Mouse (Mus musculus) midbrain, embryonic 11.5 days (tissue): Measurements from ENCODE around the gene Emx2. TPM values are rescaled to one million over a fixed set of nuclear protein-coding genes. Genes with fewer than 3 reads are reported as not detected.

ENCODE experiments used
- ATAC-seq: fragments of 200-750 bp; cut with Nextera tagmentation; 2 replicates; pipeline ENCODE4 v1.8.0; 2017; ENCODE audit warnings: moderate TSS enrichment, moderate library complexity; ENCODE audit not compliant: low FRiP score
- DNase-seq: peaks from one replicate; pipeline ENCODE4 v3.0.0; 2015; ENCODE audit warnings: low spot score; ENCODE audit errors: missing footprints
- H3K27ac ChIP-seq: fragments of 300-500 bp; sonication (generic); 2 replicates; pipeline ENCODE4 v1.5.1; 2014; ENCODE audit warnings: low read depth, low read length
- H3K27me3 ChIP-seq: fragments of 300-500 bp; sonication (generic); 2 replicates; pipeline ENCODE4 v1.6.1; 2014; ENCODE audit warnings: mild to moderate bottlenecking, low read length, moderate library complexity, mixed read lengths; ENCODE audit not compliant: control insufficient read depth, insufficient read depth
- H3K36me3 ChIP-seq: fragments of 300-500 bp; sonication (generic); 2 replicates; pipeline ENCODE4 v1.6.1; 2014; ENCODE audit warnings: mild to moderate bottlenecking, low read length, moderate library complexity, mixed read lengths; ENCODE audit not compliant: control insufficient read depth, insufficient read depth
- H3K4me1 ChIP-seq: fragments of 300-500 bp; sonication (generic); 2 replicates; pipeline ENCODE4 v1.6.1; 2014; ENCODE audit warnings: low read length; ENCODE audit not compliant: control insufficient read depth, insufficient read depth
- H3K4me2 ChIP-seq: fragments of 300-500 bp; sonication (generic); 2 replicates; pipeline ENCODE4 v1.6.1; 2014; ENCODE audit warnings: mild to moderate bottlenecking, moderate library complexity
- H3K4me3 ChIP-seq: fragments of 300-500 bp; sonication (generic); 2 replicates; pipeline ENCODE4 v1.5.1; 2014; ENCODE audit warnings: low read depth, low read length
- H3K9ac ChIP-seq: fragments of 300-500 bp; sonication (generic); 2 replicates; pipeline ENCODE4 v1.6.1; 2014; ENCODE audit warnings: low read length
- H3K9me3 ChIP-seq: fragments of 300-500 bp; sonication (generic); 2 replicates; pipeline ENCODE4 v1.6.1; 2016; ENCODE audit warnings: low read length; ENCODE audit not compliant: control insufficient read depth
- WGBS: fragments of 180-500 bp; shearing (Covaris S2); extraction: QIAGEN DNeasy Blood & Tissue Kit; methylation state at CpG from one replicate; pipeline ENCODE4 v1.1.7; 2014; 5-methylcytosine and 5-hydroxymethylcytosine counted together
- polyA plus RNA-seq: library from polyadenylated mRNA; unstranded; fragments of >200 nt; fragmentation: Nextera tagmentation; extraction: Ambion mirVana; gene quantifications from 2 replicates; pipeline ENCODE4 v1.2.1, GENCODE M21; 2014

Gene Emx2
- polyA plus RNA-seq, 1 experiment from 2014 or later = 12.1 TPM

DNA sequence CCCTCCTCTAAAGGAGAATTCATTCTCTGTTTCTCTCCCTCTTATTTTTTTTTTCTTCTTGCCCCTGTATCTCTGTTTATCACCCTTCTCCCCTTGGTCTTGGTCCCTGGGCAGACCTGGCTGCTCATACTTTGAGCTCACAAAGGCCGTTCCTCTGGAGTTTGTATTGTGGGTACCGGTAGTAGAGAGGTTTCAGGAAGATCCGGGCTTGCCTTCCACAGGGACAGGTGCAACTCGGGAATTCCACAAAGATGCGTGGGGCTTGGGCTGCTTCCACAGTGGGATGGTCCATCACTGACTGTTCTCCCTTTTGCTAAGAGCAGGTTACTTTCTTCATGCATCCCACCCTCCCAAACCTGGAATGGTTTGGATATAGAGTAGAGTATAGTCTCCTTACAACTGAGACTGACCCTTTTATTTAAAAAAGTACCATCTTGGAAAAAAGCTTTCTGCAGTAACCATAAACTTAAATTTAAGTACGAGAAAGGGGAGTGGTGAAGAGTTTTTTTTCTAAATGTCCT, 8.3 kb downstream of the Emx2 start:
- peak; percentile 93 for DNase-seq
- Histone ChIP-seq H3K9ac (no peak overlapping the region), H3K4me3 (no peak overlapping the region), H3K9me3 (no peaks in the 10 kb centered on the region), H3K4me2 (peak overlapping the region; percentile 30), H3K27me3 (peaks cover 94% of the 10 kb centered on the region), H3K4me1 (peaks cover 39% of the 10 kb centered on the region), H3K27ac (peak overlapping the region; percentile 51; the same call in 1 of the 2 replicates), H3K36me3 (no peaks in the 10 kb centered on the region)
- WGBS = under 1% methylated on average over 6 of the region's 6 CpGs
- ATAC-seq = no peak

DNA sequence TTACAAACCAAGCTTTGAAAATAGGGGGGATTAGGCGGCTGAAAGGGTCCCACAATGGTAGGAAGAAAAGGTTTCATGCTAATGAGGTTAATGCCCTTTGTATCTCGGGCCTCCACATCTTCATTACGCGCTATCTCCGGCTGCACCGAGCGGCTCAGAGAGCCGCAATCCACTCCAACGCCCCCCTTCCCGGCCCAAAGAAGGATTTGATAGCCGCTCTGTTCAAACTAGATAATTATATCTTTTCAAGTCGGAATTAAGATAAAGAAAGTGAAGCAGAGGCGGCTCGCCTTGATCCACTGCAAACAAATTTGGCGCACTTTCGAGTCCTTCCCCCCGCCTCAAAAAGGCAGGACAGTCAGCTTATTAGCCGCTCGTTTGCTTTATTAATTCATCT, 8.8 kb downstream of the Emx2 start:
- DNase-seq = peak; percentile 92

DNA sequence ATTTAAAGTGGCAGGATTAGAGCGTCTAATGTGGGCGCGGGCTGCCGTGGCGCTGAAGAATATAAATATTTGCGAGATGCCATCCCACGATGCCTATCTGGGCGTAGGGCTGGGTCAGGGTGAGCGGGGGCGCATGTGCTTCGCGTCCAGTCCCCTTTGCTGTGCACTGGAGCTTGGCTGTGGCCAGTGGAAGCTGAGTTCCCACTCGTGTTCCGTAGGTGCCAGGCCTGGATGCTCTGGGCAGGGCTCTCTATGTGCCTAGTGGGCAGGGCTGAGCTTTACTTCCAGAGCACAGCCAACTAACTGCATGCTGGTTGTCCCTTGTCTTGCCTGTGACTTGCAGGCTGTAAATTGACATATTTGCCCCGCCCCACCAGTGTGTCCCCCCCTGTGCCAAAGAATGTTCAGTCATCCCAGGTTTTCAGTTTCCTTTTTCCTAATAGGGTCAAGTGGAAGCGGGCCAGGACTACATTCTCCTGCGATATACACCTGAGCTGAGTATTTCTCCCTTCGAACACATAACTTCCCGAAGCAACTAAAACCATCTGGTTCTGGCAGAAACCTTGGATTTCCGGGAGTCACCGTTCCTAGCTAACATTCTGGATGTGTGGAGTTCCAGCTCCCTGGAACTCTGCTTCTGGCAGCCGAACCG, 9.4 kb downstream of the Emx2 start:
- Histone ChIP-seq H3K27ac (0 out of 2 replicates have a peak overlapping the region, but pooled peaks have one; percentile 1), H3K27me3 (peaks cover 95% of the 10 kb centered on the region), H3K4me3 (no peak overlapping the region; the same call in 1 of the 2 replicates), H3K9ac (no peak overlapping the region), H3K36me3 (no peaks in the 10 kb centered on the region), H3K9me3 (no peaks in the 10 kb centered on the region), H3K4me1 (peaks cover 39% of the 10 kb centered on the region), H3K4me2 (peak overlapping the region; percentile 35)
- ATAC-seq (peak; percentile 33), DNase-seq (peak; percentile 93)
- under 1% methylated on average over 23 of the region's 23 CpGs for WGBS

More for the DNA sequence above, 8.8 kb downstream of the Emx2 start:
- no peaks in the 10 kb centered on the region for H3K36me3 ChIP-seq
- no peaks in the 10 kb centered on the region for H3K9me3 ChIP-seq
- no peak overlapping the region for H3K4me3 ChIP-seq
- peak overlapping the region; percentile 35 for H3K4me2 ChIP-seq
- no peak overlapping the region for H3K27ac ChIP-seq
- ATAC-seq = peak; percentile 65
- WGBS = under 1% methylated on average over 19 of the region's 19 CpGs
- peaks cover 94% of the 10 kb centered on the region for H3K27me3 ChIP-seq
- peaks cover 39% of the 10 kb centered on the region for H3K4me1 ChIP-seq
- H3K9ac ChIP-seq = no peak overlapping the region

DNA sequence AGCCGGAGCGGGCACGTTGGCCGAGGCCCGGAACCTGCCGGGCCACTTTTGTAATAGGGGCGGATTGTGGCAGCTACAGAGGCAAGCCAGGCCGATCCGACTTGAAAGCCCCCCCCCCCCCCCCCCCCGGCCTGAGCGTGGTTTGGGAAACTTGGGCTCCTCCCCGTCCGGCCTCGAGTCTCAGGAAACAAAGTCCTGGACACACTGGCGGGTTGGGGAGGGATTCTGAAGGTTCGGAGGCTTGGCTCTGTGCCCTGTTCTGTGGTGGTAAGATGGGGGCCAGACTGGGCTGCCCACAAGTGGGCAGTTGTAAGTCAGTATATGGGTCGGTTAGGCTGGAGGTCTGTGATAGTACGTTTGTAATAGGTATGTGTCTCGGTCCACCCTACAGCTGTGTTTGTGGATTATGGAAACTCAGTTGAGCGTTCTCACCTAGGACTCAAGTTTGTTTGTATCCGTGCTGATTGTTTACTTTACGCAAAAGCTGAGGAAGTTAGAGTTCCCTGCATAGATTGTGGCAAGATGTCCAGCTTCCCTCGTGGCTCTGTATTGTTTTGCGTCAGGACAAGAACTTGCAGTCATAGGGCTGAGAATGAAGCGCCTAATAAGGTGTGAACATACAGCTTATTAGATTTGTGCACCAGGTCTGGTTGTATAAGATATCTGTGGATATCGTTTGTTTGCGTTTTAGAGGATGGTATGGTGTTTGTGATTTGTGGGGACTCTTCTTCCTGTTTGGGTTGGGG, 10.1 kb downstream of the Emx2 start:
- Histone ChIP-seq H3K36me3 (no peaks in the 10 kb centered on the region), H3K9ac (no peak overlapping the region), H3K4me3 (no peak overlapping the region; the same call in 1 of the 2 replicates), H3K27ac (no peak overlapping the region), H3K9me3 (no peaks in the 10 kb centered on the region), H3K27me3 (peaks cover 95% of the 10 kb centered on the region), H3K4me1 (peaks cover 39% of the 10 kb centered on the region), H3K4me2 (peak overlapping the region; percentile 35; the same call in 1 of the 2 replicates)
- 3% methylated on average over 26 of the region's 27 CpGs for WGBS
- DNase-seq (peak; percentile 93), ATAC-seq (no peak)

DNA sequence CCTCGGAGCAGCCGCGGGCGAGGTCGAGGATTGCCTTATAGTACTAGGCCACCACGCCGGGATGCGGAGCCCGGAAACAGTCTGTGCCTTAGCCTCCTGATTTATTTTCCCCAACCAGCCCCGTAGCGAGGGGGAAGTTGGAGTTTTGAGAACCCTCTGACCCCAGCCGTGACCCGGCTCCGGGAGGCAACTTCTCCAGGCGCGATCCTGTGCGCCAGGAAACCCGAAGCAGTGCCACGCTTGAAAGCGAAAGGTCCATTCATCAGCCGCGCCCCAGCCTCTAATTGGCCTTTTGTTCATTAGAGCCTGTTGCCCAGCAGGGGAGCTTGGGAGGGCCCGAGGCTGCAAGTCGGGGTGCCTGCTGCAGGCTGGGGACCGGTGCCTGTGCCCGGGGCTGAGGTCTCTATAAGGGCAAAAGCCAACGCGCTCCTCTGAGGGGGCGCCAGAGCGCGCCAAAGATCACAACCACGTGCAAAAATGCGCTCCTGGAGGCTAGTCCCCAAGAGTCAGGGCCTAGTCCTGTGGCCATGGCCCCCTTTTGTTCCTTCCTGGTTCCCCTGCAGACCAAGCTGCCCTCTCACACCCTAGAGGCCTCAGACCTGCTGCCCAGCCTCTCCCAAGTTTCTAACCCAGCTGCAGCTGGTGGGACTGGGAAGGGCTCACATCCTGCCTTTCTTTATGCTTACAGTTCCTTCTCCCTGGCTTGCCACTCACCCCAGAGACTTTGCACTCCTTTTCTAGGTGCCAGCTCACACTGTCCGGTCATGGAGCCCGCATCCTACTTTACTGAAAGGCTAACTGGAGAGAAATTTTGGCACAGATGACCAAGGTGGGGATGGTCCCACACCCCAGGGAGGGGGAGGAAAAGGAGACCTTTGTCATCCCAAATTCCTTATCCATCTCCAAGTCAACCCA, 11.1 kb downstream of the Emx2 start:
- no peak overlapping the region for H3K27ac ChIP-seq
- H3K4me2 ChIP-seq = peak overlapping the region; percentile 41
- ATAC-seq (no peak), DNase-seq (peak; percentile 94)
- WGBS = under 1% methylated on average over 35 of the region's 35 CpGs
- no peaks in the 10 kb centered on the region for H3K36me3 ChIP-seq
- H3K9me3 ChIP-seq = no peaks in the 10 kb centered on the region
- H3K4me1 ChIP-seq = peaks cover 39% of the 10 kb centered on the region
- peak overlapping the region; percentile 11 for H3K4me3 ChIP-seq
- no peak overlapping the region for H3K9ac ChIP-seq
- H3K27me3 ChIP-seq = peaks cover 88% of the 10 kb centered on the region

DNA sequence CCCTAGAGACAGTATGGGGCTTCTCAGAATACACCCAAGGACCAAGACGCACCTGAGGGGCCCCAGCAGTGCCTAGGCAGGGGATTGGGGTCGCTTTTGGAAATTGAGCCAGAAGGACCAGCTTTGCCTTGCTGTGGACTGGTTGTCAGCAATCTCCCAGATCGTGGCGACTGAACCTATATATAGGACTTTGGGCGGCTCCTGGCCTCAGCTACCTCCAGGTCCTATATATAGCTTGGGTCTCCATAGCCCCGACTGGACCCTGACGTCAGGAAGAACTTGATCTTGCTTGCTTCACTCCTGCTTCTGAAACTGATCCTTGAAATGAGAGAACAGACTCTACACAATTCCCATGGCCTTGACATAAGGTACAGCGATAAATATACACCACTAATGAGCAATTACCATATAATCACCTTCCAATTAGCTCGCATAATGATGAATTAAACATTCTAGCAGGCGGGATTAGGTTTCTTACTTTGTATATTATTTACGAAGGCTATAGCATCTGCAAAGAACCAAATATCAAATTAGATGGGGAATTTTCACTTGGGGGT, 12.0 kb downstream of the Emx2 start:
- ATAC-seq (no peak), DNase-seq (peak; percentile 87)
- peaks cover 80% of the 10 kb centered on the region for H3K27me3 ChIP-seq
- H3K27ac ChIP-seq = no peak overlapping the region
- WGBS = 13% methylated on average over 11 of the region's 11 CpGs
- H3K9me3 ChIP-seq = no peaks in the 10 kb centered on the region
- no peaks in the 10 kb centered on the region for H3K36me3 ChIP-seq
- H3K9ac ChIP-seq = no peak overlapping the region
- no peak overlapping the region for H3K4me3 ChIP-seq
- H3K4me1 ChIP-seq = peaks cover 39% of the 10 kb centered on the region
- H3K4me2 ChIP-seq = no peak overlapping the region

DNA sequence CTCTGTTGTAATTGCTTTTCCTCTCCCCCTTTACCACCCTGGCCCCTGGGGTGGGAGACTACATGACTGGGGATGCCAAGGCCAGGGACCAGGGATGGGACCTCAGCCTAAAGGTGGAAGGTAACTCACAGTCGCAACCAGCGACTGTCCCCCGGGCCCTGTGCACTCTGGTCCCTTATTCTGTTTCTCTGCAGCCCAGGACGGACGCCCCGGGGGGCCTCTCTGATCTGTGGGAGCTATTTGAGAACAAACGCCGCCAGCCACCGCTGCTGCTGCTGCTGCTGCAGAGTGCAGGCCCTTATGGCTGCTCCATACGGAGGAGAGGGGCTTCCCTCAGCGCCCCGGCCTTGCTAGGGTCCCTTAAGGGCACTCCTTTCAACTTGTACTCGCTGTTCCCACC, 12.7 kb downstream of the Emx2 start:
- Histone ChIP-seq H3K9ac (0 out of 2 replicates have a peak overlapping the region, but pooled peaks have one; percentile 20), H3K4me2 (peak overlapping the region; percentile 32), H3K27ac (no peak overlapping the region), H3K4me3 (0 out of 2 replicates have a peak overlapping the region, but pooled peaks have one; percentile 9), H3K36me3 (no peaks in the 10 kb centered on the region), H3K27me3 (peaks cover 72% of the 10 kb centered on the region), H3K9me3 (no peaks in the 10 kb centered on the region), H3K4me1 (peaks cover 32% of the 10 kb centered on the region)
- DNase-seq = peak; percentile 90
- WGBS = 1% methylated on average over 13 of the region's 13 CpGs
- ATAC-seq = no peak

DNA sequence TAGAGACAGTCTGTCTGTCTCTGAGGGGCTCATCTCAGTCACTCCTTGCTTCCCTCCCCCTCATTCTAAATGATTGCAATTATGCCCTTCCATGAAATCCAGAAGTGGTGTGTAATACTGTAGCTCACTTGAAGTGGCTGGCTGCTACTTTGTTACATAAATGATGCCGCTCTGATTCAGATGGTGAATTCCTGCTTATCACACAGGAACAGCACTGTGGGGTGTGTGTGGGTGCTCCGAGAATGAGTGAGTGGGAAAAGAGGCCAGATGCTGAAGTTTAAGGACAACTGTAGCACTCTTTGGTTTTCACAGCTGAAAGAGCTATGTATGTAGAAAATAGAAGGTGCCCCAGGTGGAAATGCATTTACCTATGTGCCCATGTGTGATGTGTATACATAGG, 14.7 kb downstream of the Emx2 start:
- H3K36me3 ChIP-seq = no peaks in the 10 kb centered on the region
- WGBS = 92% methylated on average over 2 of the region's 2 CpGs
- H3K27ac ChIP-seq = no peak overlapping the region
- ATAC-seq (no peak), DNase-seq (no peak)
- no peak overlapping the region for H3K4me3 ChIP-seq
- H3K4me2 ChIP-seq = no peak overlapping the region
- H3K9me3 ChIP-seq = no peaks in the 10 kb centered on the region
- peaks cover 54% of the 10 kb centered on the region for H3K27me3 ChIP-seq
- no peak overlapping the region for H3K9ac ChIP-seq
- H3K4me1 ChIP-seq = peaks cover 14% of the 10 kb centered on the region
